Mouse (Mus musculus) ES-E14 (cell line): ENCODE data around the gene Iqschfp.

Experiments used
- CHD2 ChIP-seq: IDR thresholded peaks from 2 replicates; pipeline ENCODE4 v1.6.1; 2014; ENCODE audit warnings: mild to moderate bottlenecking, low read depth, low read length, inconsistent platforms
- HCFC1 ChIP-seq: IDR thresholded peaks from 2 replicates; pipeline ENCODE4 v1.6.1; 2012; ENCODE audit warnings: low read length, inconsistent platforms, borderline replicate concordance; ENCODE audit not compliant: insufficient read depth
- MAFK ChIP-seq: IDR thresholded peaks from 2 replicates; pipeline ENCODE4 v1.6.1; 2014; ENCODE audit warnings: mild to moderate bottlenecking, low read depth, low read length, inconsistent platforms; ENCODE audit not compliant: insufficient read depth
- ZNF384 ChIP-seq: IDR thresholded peaks from 2 replicates; pipeline ENCODE4 v1.6.1; 2012; ENCODE audit warnings: low read depth, low read length, inconsistent platforms

GRCm38 (mm10) chr3:67954459-67955065 is 62.5 kb downstream of the Iqschfp start:
- no peak for TF ChIP-seq CHD2
- TF ChIP-seq MAFK: no peak
- no peak for TF ChIP-seq ZNF384
- TF ChIP-seq HCFC1: no peak
